Mouse (Mus musculus): Measurements from ENCODE around the gene Alas2. TPM values are rescaled to one million over a fixed set of nuclear protein-coding genes. Genes with fewer than 3 reads are reported as not detected.

The Alas2 gene
- polyA plus RNA-seq (2016; fragmentation: Nextera tagmentation; extraction: Ambion mirVana) = 36.9 and 43.3 TPM in 2 replicates

DNA sequence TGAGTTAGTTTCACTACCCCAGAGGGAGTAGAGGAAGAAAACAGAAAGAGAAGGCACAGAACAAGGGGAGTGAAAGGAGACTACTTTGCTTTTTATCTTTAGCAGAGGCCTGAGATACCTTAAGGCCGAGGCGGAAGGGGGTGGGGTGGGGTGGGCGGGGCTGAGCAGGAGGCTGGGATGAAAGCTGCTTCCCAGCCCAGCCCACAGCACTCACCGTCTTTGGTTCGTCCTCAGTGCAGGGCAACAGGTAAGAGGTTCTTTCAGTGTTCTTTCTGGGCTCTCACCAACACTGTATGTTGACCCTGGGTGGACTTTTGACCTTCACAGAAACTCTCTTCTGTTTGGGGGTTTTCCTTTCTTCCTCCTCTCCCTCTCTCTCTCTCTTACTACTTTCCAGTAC, at the start of gene Alas2:
Alas2 (plus strand) TSS at position 137 of the 400 bp plus-strand sequence.
- peaks cover 3% of the 10 kb centered on the region; the same call in 1 of the 2 replicates for H3K27me3 ChIP-seq

DNA sequence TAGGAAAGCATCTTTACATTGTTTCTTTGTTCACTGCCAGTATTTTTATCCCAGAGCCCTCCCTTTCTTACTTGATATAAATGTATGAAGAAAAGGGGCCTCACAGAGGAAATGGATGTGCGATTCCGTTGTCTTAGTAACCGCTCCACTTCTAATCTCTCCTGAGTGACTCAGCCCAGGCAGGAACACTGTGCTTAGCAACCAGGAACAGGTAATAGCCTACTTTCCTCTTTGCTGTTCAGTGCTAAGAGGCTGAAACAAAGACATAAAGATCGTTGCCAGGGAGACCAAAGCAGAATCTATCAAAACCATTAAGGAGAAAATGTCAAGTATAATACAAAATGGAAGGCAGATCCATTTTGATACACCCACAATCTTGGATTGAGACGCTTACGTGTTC, 38.5 kb upstream of the Alas2 start:
- WGBS = 95% methylated on average over 6 of the region's 6 CpGs
- Histone ChIP-seq H3K27ac (no peak overlapping the region), H3K4me2 (no peak overlapping the region), H3K4me3 (replicated peaks) (no peak overlapping the region), H3K36me3 (no peaks in the 10 kb centered on the region), H3K4me1 (replicated peaks) (no peaks in the 10 kb centered on the region), H3K27me3 (0 out of 2 replicates have a peak, but pooled peaks cover 5% of the 10 kb centered on the region), H3K9me3 (no peaks in the 10 kb centered on the region), H3K9ac (replicated peaks) (no peak overlapping the region)
- no peak for ATAC-seq (ENCODE audit: insufficient number of reproducible peaks, insufficient read depth, low FRiP score, low TSS enrichment, low read depth)

More for the DNA sequence above, at the start of gene Alas2:
- no peak within 1 kb of the TSS for H3K27ac ChIP-seq
- peaks cover 6% of the 10 kb centered on the region; the same call in 1 of the 2 replicates for H3K36me3 ChIP-seq
- 46% methylated on average over 5 of the region's 5 CpGs for WGBS
- H3K9ac ChIP-seq (replicated peaks) = no peak within 1 kb of the TSS
- no peaks in the 10 kb centered on the region for H3K9me3 ChIP-seq
- no peak within 1 kb of the TSS for H3K4me3 ChIP-seq (replicated peaks)
- H3K4me2 ChIP-seq = no peak within 1 kb of the TSS
- no peaks in the 10 kb centered on the region for H3K4me1 ChIP-seq (replicated peaks)
- ATAC-seq (ENCODE audit: insufficient number of reproducible peaks, insufficient read depth, low FRiP score, low TSS enrichment, low read depth) = no peak

DNA sequence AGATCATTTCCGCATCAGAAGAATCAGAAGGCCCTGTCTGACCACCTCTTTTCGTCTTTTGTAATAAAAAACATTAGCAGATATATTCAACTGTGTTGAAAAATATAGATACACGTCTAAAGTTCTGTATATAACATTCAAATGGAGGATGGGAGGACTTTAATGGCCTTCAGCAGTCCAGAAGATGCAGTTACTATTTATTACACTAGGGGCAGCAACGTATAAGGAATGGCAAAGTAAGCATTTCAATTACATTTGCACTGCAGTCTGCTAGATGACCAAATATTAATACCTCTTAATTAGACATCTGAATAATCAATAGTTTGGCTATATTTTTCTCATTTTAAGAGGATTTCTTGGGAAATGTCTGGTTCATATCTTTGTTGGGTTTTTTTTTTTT, 36.5 kb upstream of the Alas2 start:
- no peaks in the 10 kb centered on the region for H3K36me3 ChIP-seq
- H3K4me2 ChIP-seq = no peak overlapping the region
- WGBS = 62% methylated on average over 4 of the region's 4 CpGs
- 0 out of 2 replicates have a peak, but pooled peaks cover 5% of the 10 kb centered on the region for H3K27me3 ChIP-seq
- no peak for ATAC-seq (ENCODE audit: insufficient number of reproducible peaks, insufficient read depth, low FRiP score, low TSS enrichment, low read depth)
- no peaks in the 10 kb centered on the region for H3K4me1 ChIP-seq (replicated peaks)
- H3K27ac ChIP-seq = no peak overlapping the region
- H3K4me3 ChIP-seq (replicated peaks) = no peak overlapping the region
- no peak overlapping the region for H3K9ac ChIP-seq (replicated peaks)
- no peaks in the 10 kb centered on the region for H3K9me3 ChIP-seq

DNA sequence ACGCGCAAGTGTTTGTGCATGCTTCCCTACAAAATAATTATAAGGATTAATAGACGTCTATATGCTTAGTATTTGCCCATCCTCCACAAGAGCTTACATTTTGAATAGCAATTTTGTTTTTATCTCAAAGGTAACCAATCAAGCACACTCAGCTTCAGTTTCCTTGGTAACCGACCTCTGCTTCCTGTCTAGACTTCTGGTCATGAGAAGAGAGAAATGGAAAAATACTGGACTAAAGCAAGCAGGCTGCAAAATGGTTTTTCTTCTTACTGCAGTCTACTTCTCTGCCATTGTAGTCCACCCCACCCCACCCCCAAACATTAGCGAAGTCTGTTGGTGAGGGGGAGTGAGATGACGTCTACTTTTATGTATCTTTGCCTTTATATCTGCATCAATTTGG, 35.9 kb upstream of the Alas2 start:
- H3K27ac ChIP-seq = peak overlapping the region; percentile 53; the same call in 1 of the 2 replicates
- no peak overlapping the region for H3K9ac ChIP-seq (replicated peaks)
- H3K9me3 ChIP-seq = no peaks in the 10 kb centered on the region
- no peaks in the 10 kb centered on the region for H3K36me3 ChIP-seq
- no peak for ATAC-seq (ENCODE audit: insufficient number of reproducible peaks, insufficient read depth, low FRiP score, low TSS enrichment, low read depth)
- 85% methylated on average over 6 of the region's 6 CpGs for WGBS
- 0 out of 2 replicates have a peak, but pooled peaks cover 5% of the 10 kb centered on the region for H3K27me3 ChIP-seq
- no peaks in the 10 kb centered on the region for H3K4me1 ChIP-seq (replicated peaks)
- no peak overlapping the region for H3K4me3 ChIP-seq (replicated peaks)
- no peak overlapping the region for H3K4me2 ChIP-seq

DNA sequence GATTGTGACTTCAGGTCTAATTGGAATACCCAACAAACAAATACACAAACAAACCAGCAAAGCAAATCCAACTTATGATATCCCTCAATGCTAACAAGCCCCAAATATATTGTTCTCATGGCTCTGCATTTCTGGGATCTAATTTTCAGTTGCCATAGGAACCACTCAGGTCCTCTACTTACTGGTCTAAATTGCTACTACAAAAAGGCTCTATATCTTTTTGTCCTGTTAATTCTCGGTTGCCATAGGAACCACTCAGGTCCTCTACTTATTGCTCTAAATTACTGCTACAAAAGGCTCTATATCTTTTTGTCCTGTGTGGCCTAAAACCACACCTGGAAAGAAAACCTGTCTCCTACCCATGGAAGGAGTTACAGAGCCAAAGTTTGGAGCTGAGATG, 33.0 kb upstream of the Alas2 start:
- WGBS = 76% methylated on average over 1 of the region's 1 CpGs
- H3K4me1 ChIP-seq (replicated peaks) = no peaks in the 10 kb centered on the region
- no peaks in the 10 kb centered on the region for H3K36me3 ChIP-seq
- ATAC-seq (ENCODE audit: insufficient number of reproducible peaks, insufficient read depth, low FRiP score, low TSS enrichment, low read depth) = no peak
- no peak overlapping the region for H3K4me2 ChIP-seq
- no peak overlapping the region for H3K27ac ChIP-seq
- no peaks in the 10 kb centered on the region for H3K9me3 ChIP-seq
- 0 out of 2 replicates have a peak, but pooled peaks cover 5% of the 10 kb centered on the region for H3K27me3 ChIP-seq
- no peak overlapping the region for H3K9ac ChIP-seq (replicated peaks)
- H3K4me3 ChIP-seq (replicated peaks) = no peak overlapping the region

DNA sequence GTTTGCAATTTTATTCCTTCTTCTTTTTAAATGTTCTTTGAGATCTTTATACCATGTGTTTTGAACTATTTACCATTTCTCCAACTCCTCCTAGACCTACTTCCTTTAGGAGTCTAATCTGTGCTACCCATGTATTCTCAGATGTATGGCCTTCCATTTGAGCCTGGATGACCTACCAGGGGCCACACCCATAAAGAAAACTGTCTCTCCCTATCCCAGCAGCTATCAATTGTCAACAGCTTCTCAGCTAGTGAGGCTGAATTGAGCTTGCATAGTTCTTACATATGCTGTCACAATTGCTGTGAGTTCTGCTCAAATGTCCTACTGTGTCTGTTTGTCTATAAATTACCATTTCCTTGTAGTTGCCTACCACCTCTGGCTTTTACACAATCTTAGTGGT, 31.2 kb upstream of the Alas2 start:
- ATAC-seq (ENCODE audit: insufficient number of reproducible peaks, insufficient read depth, low FRiP score, low TSS enrichment, low read depth) = no peak
- Histone ChIP-seq H3K4me1 (replicated peaks) (no peaks in the 10 kb centered on the region), H3K9me3 (no peaks in the 10 kb centered on the region)

DNA sequence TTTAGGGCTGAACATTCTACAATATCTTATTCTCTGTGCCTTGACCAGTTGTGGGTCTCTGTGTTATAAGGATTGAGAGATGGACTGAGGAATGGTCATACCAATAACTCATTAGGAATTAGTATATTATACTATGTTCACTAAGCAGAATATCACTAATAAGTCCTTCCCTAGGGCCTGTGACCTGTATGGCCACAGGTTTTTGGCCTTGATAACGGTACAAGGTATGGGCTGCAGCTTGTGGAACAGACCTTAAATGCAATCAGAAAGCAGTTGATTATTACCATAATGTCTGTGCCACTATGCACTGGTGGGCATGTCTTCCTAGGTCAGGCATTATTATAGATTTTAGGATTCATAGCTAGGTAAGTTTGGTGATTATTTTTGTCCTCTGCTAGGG, 30.7 kb upstream of the Alas2 start:
- no peak for ATAC-seq (ENCODE audit: insufficient number of reproducible peaks, insufficient read depth, low FRiP score, low TSS enrichment, low read depth)
- 89% methylated on average over 1 of the region's 1 CpGs for WGBS
- Histone ChIP-seq H3K9ac (replicated peaks) (no peak overlapping the region), H3K27ac (no peak overlapping the region), H3K36me3 (peaks cover 4% of the 10 kb centered on the region; the same call in 1 of the 2 replicates), H3K4me1 (replicated peaks) (no peaks in the 10 kb centered on the region), H3K9me3 (no peaks in the 10 kb centered on the region), H3K27me3 (peaks cover 5% of the 10 kb centered on the region; the same call in 1 of the 2 replicates), H3K4me2 (no peak overlapping the region), H3K4me3 (replicated peaks) (no peak overlapping the region)

More for the DNA sequence above, 31.2 kb upstream of the Alas2 start:
- 0 out of 2 replicates have a peak, but pooled peaks cover 1% of the 10 kb centered on the region for H3K36me3 ChIP-seq
- H3K4me3 ChIP-seq (replicated peaks) = no peak overlapping the region
- 0 out of 2 replicates have a peak, but pooled peaks cover 5% of the 10 kb centered on the region for H3K27me3 ChIP-seq
- H3K27ac ChIP-seq = no peak overlapping the region
- no peak overlapping the region for H3K4me2 ChIP-seq
- H3K9ac ChIP-seq (replicated peaks) = no peak overlapping the region

DNA sequence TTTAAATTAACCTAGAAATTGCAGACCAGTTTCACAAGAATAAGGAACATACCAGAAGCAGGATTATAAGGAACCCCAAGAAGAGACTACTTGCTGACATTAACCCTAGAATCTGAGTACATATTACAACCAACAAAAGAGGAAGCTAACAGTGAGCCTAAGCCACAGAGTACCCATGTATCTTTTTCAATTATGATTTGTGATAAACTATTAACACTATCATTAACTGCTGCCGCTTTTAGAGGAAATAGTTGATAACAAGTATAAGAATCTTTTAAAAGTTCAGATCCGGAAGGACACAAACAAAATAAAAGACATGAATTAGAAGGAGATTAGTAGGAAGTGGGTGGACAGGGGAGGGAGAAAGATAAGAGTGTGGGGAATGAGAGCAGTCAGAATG, 7.1 kb upstream of the Alas2 start:
- no peaks in the 10 kb centered on the region for H3K27me3 ChIP-seq
- no peak overlapping the region for H3K4me3 ChIP-seq (replicated peaks)
- ATAC-seq (ENCODE audit: insufficient number of reproducible peaks, insufficient read depth, low FRiP score, low TSS enrichment, low read depth) = no peak
- H3K9ac ChIP-seq (replicated peaks) = no peak overlapping the region
- H3K9me3 ChIP-seq = no peaks in the 10 kb centered on the region
- WGBS = 87% methylated on average over 2 of the region's 2 CpGs
- no peak overlapping the region for H3K27ac ChIP-seq
- no peak overlapping the region for H3K4me2 ChIP-seq
- H3K4me1 ChIP-seq (replicated peaks) = no peaks in the 10 kb centered on the region
- H3K36me3 ChIP-seq = 0 out of 2 replicates have a peak, but pooled peaks cover 4% of the 10 kb centered on the region

DNA sequence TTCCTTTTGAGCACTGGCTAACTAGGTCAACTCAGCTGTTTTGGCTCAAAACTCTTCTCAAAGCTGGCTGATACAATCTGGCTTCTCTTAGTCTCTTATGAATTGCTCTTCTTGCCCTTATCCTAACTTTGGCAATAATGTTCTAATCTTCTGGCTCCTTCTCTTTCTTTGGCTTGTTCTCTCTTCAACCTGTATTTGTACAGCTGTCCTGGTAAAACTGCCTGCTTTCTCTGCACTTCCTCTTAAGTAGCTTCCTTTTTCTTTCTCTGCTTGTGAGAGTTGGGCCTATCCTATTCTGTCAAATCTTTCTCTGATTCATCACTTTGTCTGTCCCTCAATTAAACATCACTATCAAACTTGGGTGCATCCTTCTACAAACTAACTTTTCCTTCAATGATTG, 5.5 kb upstream of the Alas2 start:
- no peak overlapping the region for H3K27ac ChIP-seq
- H3K36me3 ChIP-seq = 0 out of 2 replicates have a peak, but pooled peaks cover 4% of the 10 kb centered on the region
- H3K4me1 ChIP-seq (replicated peaks) = no peaks in the 10 kb centered on the region
- H3K9me3 ChIP-seq = no peaks in the 10 kb centered on the region
- ATAC-seq (ENCODE audit: insufficient number of reproducible peaks, insufficient read depth, low FRiP score, low TSS enrichment, low read depth) = no peak
- no peak overlapping the region for H3K9ac ChIP-seq (replicated peaks)
- no peak overlapping the region for H3K4me2 ChIP-seq
- H3K4me3 ChIP-seq (replicated peaks) = no peak overlapping the region
- no peaks in the 10 kb centered on the region for H3K27me3 ChIP-seq

DNA sequence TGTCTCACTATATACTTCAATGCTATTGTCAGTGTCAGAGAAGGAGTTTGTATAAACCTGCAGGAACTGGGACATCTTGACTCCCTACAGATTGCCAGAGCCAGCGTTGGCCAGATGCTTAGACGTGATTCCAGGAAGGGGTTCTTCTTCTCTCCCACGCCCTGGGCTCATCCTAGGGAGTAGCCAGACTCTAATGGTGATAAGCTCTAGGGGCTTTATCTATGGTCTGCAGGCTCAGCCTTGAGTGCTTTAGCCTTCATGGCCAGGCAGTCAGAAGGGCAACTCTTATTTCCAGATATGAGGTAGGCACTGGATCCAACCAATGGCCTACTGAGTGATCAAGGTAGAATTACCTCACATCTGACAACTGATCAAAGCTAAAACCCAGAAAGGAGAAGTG, 2.5 kb downstream of the Alas2 start:
- H3K4me2 ChIP-seq = no peak overlapping the region
- WGBS = 86% methylated on average over 3 of the region's 3 CpGs

DNA sequence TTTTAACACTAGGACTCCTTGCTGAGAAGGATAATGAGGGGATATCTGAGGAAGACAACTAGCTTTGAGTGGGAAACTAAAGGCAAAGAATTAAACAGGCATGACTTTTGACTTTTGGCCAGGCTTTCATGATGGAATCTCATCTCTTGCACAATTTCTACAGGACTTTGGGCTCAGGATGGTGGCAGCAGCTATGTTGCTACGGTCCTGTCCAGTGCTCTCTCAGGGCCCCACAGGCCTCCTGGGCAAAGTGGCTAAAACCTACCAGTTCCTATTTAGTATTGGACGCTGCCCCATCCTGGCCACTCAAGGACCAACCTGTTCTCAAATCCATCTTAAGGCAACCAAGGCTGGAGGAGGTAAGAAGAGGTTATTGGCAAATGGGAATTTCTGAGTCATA, 4.8 kb downstream of the Alas2 start:
- H3K9me3 ChIP-seq = no peaks in the 10 kb centered on the region
- no peak overlapping the region for H3K4me3 ChIP-seq (replicated peaks)
- H3K36me3 ChIP-seq = peaks cover 10% of the 10 kb centered on the region; the same call in 1 of the 2 replicates
- H3K27ac ChIP-seq = no peak overlapping the region
- H3K4me1 ChIP-seq (replicated peaks) = no peaks in the 10 kb centered on the region
- 98% methylated on average over 2 of the region's 2 CpGs for WGBS
- no peak overlapping the region for H3K4me2 ChIP-seq
- no peak overlapping the region for H3K9ac ChIP-seq (replicated peaks)
- no peak for ATAC-seq (ENCODE audit: insufficient number of reproducible peaks, insufficient read depth, low FRiP score, low TSS enrichment, low read depth)
- H3K27me3 ChIP-seq = peaks cover 3% of the 10 kb centered on the region

More for the DNA sequence above, 2.5 kb downstream of the Alas2 start:
- no peaks in the 10 kb centered on the region for H3K4me1 ChIP-seq (replicated peaks)
- H3K36me3 ChIP-seq = peaks cover 10% of the 10 kb centered on the region; the same call in 1 of the 2 replicates
- H3K9me3 ChIP-seq = no peaks in the 10 kb centered on the region
- H3K27ac ChIP-seq = no peak overlapping the region
- no peak for ATAC-seq (ENCODE audit: insufficient number of reproducible peaks, insufficient read depth, low FRiP score, low TSS enrichment, low read depth)
- peaks cover 3% of the 10 kb centered on the region for H3K27me3 ChIP-seq
- H3K4me3 ChIP-seq (replicated peaks) = no peak overlapping the region
- no peak overlapping the region for H3K9ac ChIP-seq (replicated peaks)

DNA sequence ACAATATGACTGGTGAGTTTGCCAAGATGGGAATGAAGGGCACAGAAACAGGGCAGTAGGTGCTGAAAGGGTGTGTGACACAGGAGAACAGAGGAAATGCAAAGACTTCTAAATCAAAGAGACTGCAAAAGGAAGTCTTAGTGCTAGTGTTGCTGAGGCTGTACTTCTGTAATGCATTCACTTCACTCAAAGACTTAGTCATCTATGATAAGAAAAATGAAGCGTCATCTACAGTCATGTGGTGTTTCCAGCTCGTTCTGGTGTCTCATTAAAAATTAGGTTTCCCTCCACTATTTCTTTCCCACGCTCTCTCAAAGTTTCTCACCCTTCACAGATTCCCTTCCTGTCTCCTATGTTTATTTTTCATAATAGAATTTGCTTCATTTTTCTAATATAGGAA, 6.9 kb downstream of the Alas2 start:
- peaks cover 4% of the 10 kb centered on the region for H3K27me3 ChIP-seq
- WGBS = 85% methylated on average over 3 of the region's 3 CpGs
- ATAC-seq (ENCODE audit: insufficient number of reproducible peaks, insufficient read depth, low FRiP score, low TSS enrichment, low read depth) = no peak

More for the DNA sequence above, 6.9 kb downstream of the Alas2 start:
- Histone ChIP-seq H3K9ac (replicated peaks) (no peak overlapping the region), H3K4me3 (replicated peaks) (no peak overlapping the region), H3K36me3 (peaks cover 12% of the 10 kb centered on the region; the same call in 1 of the 2 replicates), H3K4me1 (replicated peaks) (no peaks in the 10 kb centered on the region), H3K4me2 (no peak overlapping the region), H3K9me3 (no peaks in the 10 kb centered on the region), H3K27ac (no peak overlapping the region)
